In the genomic region with DNA sequence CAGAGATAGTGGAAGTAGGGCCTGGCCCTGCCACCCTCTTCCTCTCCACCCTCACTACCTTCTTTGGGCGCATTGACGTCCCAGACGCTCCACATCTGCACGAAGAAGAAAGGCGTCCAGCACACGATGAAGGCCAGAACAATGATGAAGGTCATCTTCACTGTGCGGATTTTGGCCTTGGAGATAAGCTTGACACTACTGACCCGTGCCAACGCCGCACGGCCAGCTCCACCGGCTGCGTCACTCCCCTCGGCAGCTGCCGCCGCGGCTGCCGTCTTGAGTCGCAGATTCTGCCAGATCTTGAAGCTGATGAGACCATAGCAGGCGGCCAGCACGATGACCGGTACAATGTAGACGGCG, we compare ENCODE assay signal across 10 mouse cellular contexts. TPM values are rescaled to one million over a fixed set of nuclear protein-coding genes. Genes with fewer than 3 reads are reported as not detected.
A peak's percentile ranks its signal among the peaks of the same experiment; 100 is the strongest.
DNase-seq lines count a peak whose midpoint lies in the region; ATAC-seq and TF ChIP-seq lines count a peak whose summit lies in the region.
"Had no signal": no experiment of that assay in that cellular context is flagged by ENCODE, and none has a peak within 500 bp of the region (broad histone marks: within the 10 kb centered on the region; RNA-seq: fewer than 3 reads in every experiment).

No protein-coding gene starts in this region.

- intact Hi-C loops in heart, postnatal 36 days (cut with DNase I), result no loop called here

- no peaks in the 10 kb centered on the region for H3K36me3 ChIP-seq in heart, embryonic 11.5 days (ENCODE audit: control insufficient read depth, insufficient read depth, low read length)
- no peaks in the 10 kb centered on the region for H3K36me3 ChIP-seq in E14TG2a.4 (ENCODE audit: insufficient read depth, low read length)
- H3K36me3 ChIP-seq in forebrain, embryonic 14.5 days (ENCODE audit: control insufficient read depth, insufficient read depth, low read length), result no peaks in the 10 kb centered on the region
- no peaks in the 10 kb centered on the region for H3K36me3 ChIP-seq in liver, postnatal 0 days (replicated peaks; ENCODE audit: insufficient read depth, low read length)

- peak overlapping the region; percentile 68 for H3K4me2 ChIP-seq in heart, embryonic 11.5 days
- H3K4me2 ChIP-seq in forebrain, embryonic 14.5 days (ENCODE audit: low read length), result peak overlapping the region; percentile 61
- H3K4me2 ChIP-seq in liver, postnatal 0 days (ENCODE audit: low read depth, low read length), result no peak overlapping the region; the same call in 1 of the 2 replicates

- no peak overlapping the region for H3K9ac ChIP-seq in heart, embryonic 11.5 days (ENCODE audit: low read depth, low read length)
- H3K9ac ChIP-seq in forebrain, embryonic 14.5 days (ENCODE audit: low read length), result peak overlapping the region; percentile 37; the same call in 1 of the 2 replicates
- H3K9ac ChIP-seq in liver, postnatal 0 days (replicated peaks), result no peak overlapping the region

- no peak overlapping the region for H3K27ac ChIP-seq in heart, embryonic 11.5 days (ENCODE audit: low read depth, low read length)
- no peak overlapping the region for H3K27ac ChIP-seq in forebrain, embryonic 14.5 days (ENCODE audit: low read depth, low read length)
- H3K27ac ChIP-seq in liver, postnatal 0 days (ENCODE audit: low read depth), result no peak overlapping the region

- H3K4me3 ChIP-seq in heart, embryonic 11.5 days (ENCODE audit: low read depth, low read length), result peak overlapping the region; percentile 30
- H3K4me3 ChIP-seq in E14TG2a.4 (replicated peaks; ENCODE audit: low read length), result peak overlapping the region; percentile 67
- H3K4me3 ChIP-seq in forebrain, embryonic 14.5 days (ENCODE audit: low read depth, low read length), result peak overlapping the region; percentile 37
- H3K4me3 ChIP-seq in liver, postnatal 0 days (ENCODE audit: low read depth, low read length), result 0 out of 2 replicates have a peak overlapping the region, but pooled peaks have one; percentile 17
- H3K4me3 ChIP-seq: myocyte had no signal

- no peak for TF ChIP-seq EP300 in liver, postnatal 0 days (IDR thresholded peaks at IDR 0.05; ENCODE audit: low read depth)

- DNase-seq in heart, postnatal 36 days, result no peak
- DNase-seq in forebrain, embryonic 14.5 days (ENCODE audit: low spot score), result no peak
- no peak for DNase-seq in liver, postnatal 0 days
- DNase-seq in cerebellum, adult 11 months, result no peak
- no peak for DNase-seq in MN1 (ENCODE audit: low spot score)
- no peak for DNase-seq in cerebellum, postnatal 14 days

- peaks cover 59% of the 10 kb centered on the region for H3K27me3 ChIP-seq in heart, embryonic 11.5 days (ENCODE audit: control insufficient read depth, insufficient read depth, low read length)
- peaks cover 88% of the 10 kb centered on the region for H3K27me3 ChIP-seq in E14TG2a.4 (ENCODE audit: insufficient read depth, low read length)
- H3K27me3 ChIP-seq in forebrain, embryonic 14.5 days (replicated peaks; ENCODE audit: control insufficient read depth, insufficient read depth, low read length), result peaks cover 29% of the 10 kb centered on the region
- H3K27me3 ChIP-seq in liver, postnatal 0 days (ENCODE audit: insufficient read depth, low read length), result peaks cover 43% of the 10 kb centered on the region

- ATAC-seq in heart, embryonic 11.5 days (replicated peaks; ENCODE audit: insufficient number of reproducible peaks, low FRiP score, low TSS enrichment), result no peak
- ATAC-seq in forebrain, embryonic 14.5 days, result 0 out of 2 replicates have a peak, but pooled peaks have one; percentile 1
- no peak for ATAC-seq in liver, postnatal 0 days
- ATAC-seq: inflammation-experienced regulatory T-cells, adult 6 months had no signal

- TF ChIP-seq CTCF in E14TG2a.4 (conservative IDR thresholded peaks at IDR 0.05; ENCODE audit: low read length), result no peak
- TF ChIP-seq CTCF in liver, postnatal 0 days (IDR thresholded peaks at IDR 0.05; ENCODE audit: low read depth), result no peak

- 36% methylated on average over 24 of the region's 24 CpGs for WGBS in heart, embryonic 11.5 days (ENCODE audit: insufficient replicate concordance)
- WGBS in forebrain, embryonic 14.5 days, result 43% methylated on average over 24 of the region's 24 CpGs
- WGBS in liver, postnatal 0 days (ENCODE audit: insufficient replicate concordance), result 28% methylated on average over 24 of the region's 24 CpGs

- H3K9me3 ChIP-seq in heart, embryonic 11.5 days (replicated peaks; ENCODE audit: control insufficient read depth, low read length), result no peaks in the 10 kb centered on the region
- peaks cover 3% of the 10 kb centered on the region; the same call in 1 of the 2 replicates for H3K9me3 ChIP-seq in E14TG2a.4 (ENCODE audit: low read length)
- H3K9me3 ChIP-seq in forebrain, embryonic 14.5 days (replicated peaks; ENCODE audit: control insufficient read depth, low read length), result no peaks in the 10 kb centered on the region
- H3K9me3 ChIP-seq in liver, postnatal 0 days (ENCODE audit: low read length), result no peaks in the 10 kb centered on the region

- H3K4me1 ChIP-seq in heart, embryonic 11.5 days (ENCODE audit: control insufficient read depth, insufficient read depth, low read length), result peaks cover 15% of the 10 kb centered on the region
- H3K4me1 ChIP-seq in E14TG2a.4 (replicated peaks; ENCODE audit: low read depth, low read length), result peaks cover 15% of the 10 kb centered on the region
- peaks cover 14% of the 10 kb centered on the region for H3K4me1 ChIP-seq in forebrain, embryonic 14.5 days (ENCODE audit: control insufficient read depth, insufficient read depth, low read length)
- 0 out of 2 replicates have a peak, but pooled peaks cover 3% of the 10 kb centered on the region for H3K4me1 ChIP-seq in liver, postnatal 0 days (ENCODE audit: insufficient read depth)

RNA-seq across cellular contexts. Expression of gene Oxtr, which starts 0.9 kb away (rescaled TPM):
- polyA plus RNA-seq in heart, embryonic 11.5 days (2014; fragmentation: Nextera tagmentation; extraction: Ambion mirVana), result 0.13 and 0.26 TPM in 2 replicates
- total RNA-seq in heart, postnatal 36 days (2021), result under 1 TPM; 0.22 to 0.30 TPM
- polyA plus RNA-seq in forebrain, embryonic 14.5 days (2014; fragmentation: Nextera tagmentation; extraction: Ambion mirVana), result 0.39 and 0.70 TPM in 2 replicates
- polyA plus RNA-seq in liver, postnatal 0 days (2015; fragmentation: Nextera tagmentation; extraction: Ambion mirVana), result 0.02 TPM in 1 of 2 replicates, not detected in the other
- polyA plus RNA-seq: inflammation-experienced regulatory T-cells, adult 6 months had no signal

RNA-seq across cellular contexts. Expression of gene Cav3, which starts 29.5 kb away (rescaled TPM):
- 59.6 and 64.9 TPM in 2 replicates for polyA plus RNA-seq in heart, embryonic 11.5 days (2014; fragmentation: Nextera tagmentation; extraction: Ambion mirVana)
- total RNA-seq in heart, postnatal 36 days (2021), result 100 to 1,000 TPM in 1 of 2 experiments, 10 to 100 TPM in 1; 92.9 to 101 TPM
- polyA plus RNA-seq in forebrain, embryonic 14.5 days (2014; fragmentation: Nextera tagmentation; extraction: Ambion mirVana), result not detected in 2 replicates
- polyA plus RNA-seq in liver, postnatal 0 days (2015; fragmentation: Nextera tagmentation; extraction: Ambion mirVana), result 0.15 and 1.6 TPM in 2 replicates
- polyA plus RNA-seq: inflammation-experienced regulatory T-cells, adult 6 months had no signal

Comparison
In these comparisons a context has a peak if more than half of its experiments do, and no peak if none do; other contexts are left out.
1. H3K4me3 ChIP-seq: peak in every context shown above with its lines; median percentile 67 in E14TG2a.4; 37 in forebrain, embryonic 14.5 days; 30 in heart, embryonic 11.5 days; 17 in liver, postnatal 0 days.
2. RNA of gene Cav3, which starts 29.5 kb away (polyA plus RNA-seq): 59.6 to 64.9 TPM in heart, embryonic 11.5 days; 0.15 to 1.6 TPM in liver, postnatal 0 days and not detected in forebrain, embryonic 14.5 days; every median in the first group is over 10 times any median in the second.